Mouse (Mus musculus) spleen, adult 2 months (tissue): Measurements from ENCODE around the gene Phlpp1.

ENCODE experiments used
- CTCF ChIP-seq: fragments of 200-500 bp; IDR thresholded peaks from 2 replicates; pipeline ENCODE4 v1.5.1; 2011; ENCODE audit warnings: mild to moderate bottlenecking, inconsistent platforms; ENCODE audit not compliant: insufficient read depth, insufficient read length, insufficient replicate concordance; ENCODE audit errors: extremely low read depth
- POLR2A ChIP-seq: fragments of 200-500 bp; IDR thresholded peaks from 2 replicates; pipeline ENCODE4 v1.6.1; 2011; ENCODE audit warnings: low read depth, low read length, inconsistent platforms

GRCm38 (mm10) chr1:106211146-106211545 is 39.6 kb downstream of the Phlpp1 start:
- no peak for TF ChIP-seq CTCF
- no peak for TF ChIP-seq POLR2A
